Mouse (Mus musculus) adrenal gland, postnatal 14 days (tissue): ENCODE data around the gene Tigar. TPM values are rescaled to one million over a fixed set of nuclear protein-coding genes. Genes with fewer than 3 reads are reported as not detected.

ENCODE experiments used
- DNase-seq: peaks from one replicate; pipeline ENCODE4 v3.0.0; 2021; ENCODE audit warnings: mixed read lengths
- long read RNA-seq, 2 experiments: library from polyadenylated mRNA; stranded (forward); transcript quantifications; one replicate each; pipeline ENCODE4 v2.0.0; 2021
- total RNA-seq: library from RNA; stranded (reverse); gene quantifications from 2 replicates; pipeline ENCODE4 v1.2.3, GENCODE M21; 2021

Tigar gene
- total RNA-seq, result 15.4 and 18.3 TPM in 2 replicates
- long read RNA-seq, experiment 1, partial matches to known transcripts, result 0 of 17 reads
- long read RNA-seq, experiment 1, other reads (novel, unspliced or antisense), result 14 of 17 reads
- long read RNA-seq, experiment 2, transcript Tigar-201 (6 exons, 3,651 nt), result major isoform, 6 of 23 reads
- long read RNA-seq, experiment 2, partial matches to known transcripts, result 0 of 23 reads
- long read RNA-seq, experiment 2, other reads (novel, unspliced or antisense), result 17 of 23 reads

DNA sequence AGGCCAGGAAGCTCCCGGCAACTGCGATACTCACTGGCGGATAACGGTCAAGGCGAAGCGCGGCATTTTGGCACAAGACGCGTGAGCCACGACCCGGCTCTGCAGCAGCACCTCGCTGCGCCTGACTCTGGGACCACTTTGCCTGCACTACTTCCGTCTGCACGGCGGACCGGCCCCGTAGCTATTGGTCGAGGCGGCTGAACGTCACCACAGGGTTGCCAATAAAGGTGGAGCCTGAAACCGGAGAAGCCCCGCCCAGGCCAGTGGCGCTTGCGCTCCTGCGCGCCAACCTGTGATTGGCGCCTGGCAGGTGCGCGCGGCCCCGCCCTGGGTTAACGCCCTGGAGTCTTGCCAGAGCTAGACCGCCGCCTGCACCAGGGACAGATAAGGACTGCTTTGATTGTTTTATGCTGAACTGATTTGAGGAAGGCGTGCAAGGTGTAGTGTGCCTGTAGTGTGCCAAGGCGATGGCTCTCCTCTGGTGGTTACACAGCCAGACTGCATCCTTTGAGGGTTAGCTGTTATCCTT lies at the start of gene Tigar:
Gene Tigar, minus strand, starts transcription at position 156 of the 529 bp plus-strand sequence.
- peak; percentile 97 for DNase-seq

DNA sequence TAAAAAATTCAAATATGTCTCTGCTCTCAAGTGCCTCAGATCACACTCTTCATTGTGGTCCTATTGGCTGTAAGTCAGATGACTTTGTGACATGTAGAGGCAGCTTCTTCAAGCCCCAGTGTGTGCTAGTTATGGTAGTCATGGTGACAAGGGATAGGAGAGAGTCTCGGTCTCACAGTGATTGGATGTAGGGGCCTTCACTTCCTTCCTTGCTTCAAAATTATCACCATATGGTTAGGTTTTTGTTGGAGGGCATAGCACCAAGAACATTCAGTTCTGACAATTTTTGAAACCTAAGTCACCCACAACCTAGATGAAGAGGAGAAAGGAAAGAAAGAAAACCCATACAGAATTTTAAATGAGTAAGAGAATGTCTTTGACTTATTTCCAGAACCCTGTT lies 48.0 kb upstream of the Tigar start:
- DNase-seq, result no peak

DNA sequence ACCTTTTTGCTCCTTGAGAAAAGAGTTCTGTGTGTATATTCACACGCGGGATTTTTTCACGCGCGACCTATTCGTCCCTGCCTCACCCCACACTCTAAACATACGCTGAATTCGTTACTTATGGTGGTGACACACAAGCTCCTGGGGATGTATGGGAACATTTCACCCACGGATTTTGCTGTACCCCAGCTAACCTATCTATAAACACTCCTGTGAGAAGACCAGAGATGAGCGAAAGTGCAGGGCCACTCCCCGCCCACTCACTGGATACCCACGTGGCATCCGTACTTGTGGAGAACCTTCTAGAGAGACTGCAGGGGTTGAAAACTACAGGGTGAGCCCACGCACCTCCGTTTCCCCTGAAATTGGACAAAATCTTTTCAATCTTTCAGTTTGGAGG lies 46.1 kb upstream of the Tigar start:
- peak; percentile 32 for DNase-seq

DNA sequence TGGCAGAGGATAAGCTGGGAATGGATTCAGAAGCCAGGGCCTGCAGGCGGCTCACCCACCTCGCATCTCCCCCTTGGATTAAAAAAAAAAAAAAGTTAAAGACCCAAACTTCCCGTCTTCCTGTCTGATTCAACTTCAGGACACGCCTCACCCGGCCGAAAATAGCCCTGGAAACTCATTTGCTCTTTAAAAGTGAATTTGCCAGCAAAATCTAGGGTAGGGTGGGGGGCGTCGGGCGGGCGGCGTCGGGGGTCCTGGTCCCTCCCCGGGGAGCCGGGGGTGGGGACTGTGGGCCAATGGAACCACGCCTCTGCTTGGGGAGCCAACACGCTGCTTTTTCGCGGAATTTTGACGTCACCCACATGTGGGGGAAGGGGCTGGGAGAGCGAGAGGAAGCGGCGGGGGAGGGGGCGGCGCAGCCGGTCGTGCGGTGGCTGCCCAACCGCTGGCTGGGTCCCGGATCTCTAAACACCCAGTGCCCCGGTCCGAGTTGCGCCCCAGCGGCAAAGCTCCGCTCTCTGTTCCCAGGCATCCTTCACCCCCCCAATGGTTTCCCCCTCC lies 45.4 kb upstream of the Tigar start:
- peak; percentile 84 for DNase-seq

DNA sequence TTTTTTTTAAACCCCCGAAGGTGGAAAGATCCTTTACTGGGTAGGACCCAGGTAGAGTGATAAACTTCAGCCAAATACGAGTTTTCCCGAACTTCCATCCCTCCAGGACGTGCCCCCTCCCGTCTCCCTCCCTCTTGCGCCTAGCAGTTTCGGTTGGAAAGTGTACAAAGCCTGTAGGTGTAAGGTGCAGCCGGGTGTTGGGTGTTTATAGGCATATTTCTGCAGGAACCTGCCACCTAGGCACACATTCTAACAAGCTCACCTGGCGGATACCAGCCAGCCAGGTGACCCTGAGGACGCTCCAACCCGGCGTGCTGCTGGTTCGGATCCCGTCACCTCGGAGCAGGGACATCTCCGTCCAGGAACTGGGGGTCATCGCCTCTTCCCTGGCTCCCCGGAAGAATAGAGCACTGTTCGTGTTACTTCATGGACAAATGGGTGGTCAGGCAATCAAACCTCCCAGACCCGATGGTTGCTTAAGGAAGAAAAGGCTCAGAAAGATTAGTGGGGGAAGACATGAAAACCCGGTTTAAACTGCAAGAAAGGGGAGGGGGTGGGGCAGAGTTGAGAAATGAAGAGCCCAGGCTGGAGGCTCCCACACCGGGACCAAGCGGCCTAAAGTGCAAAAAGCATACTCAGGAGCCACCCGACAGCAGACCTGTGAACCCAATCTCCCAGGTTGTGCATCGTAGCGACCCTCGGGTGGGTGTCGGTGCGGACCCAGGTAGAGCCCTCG lies 44.8 kb upstream of the Tigar start:
- DNase-seq, result peak; percentile 30

DNA sequence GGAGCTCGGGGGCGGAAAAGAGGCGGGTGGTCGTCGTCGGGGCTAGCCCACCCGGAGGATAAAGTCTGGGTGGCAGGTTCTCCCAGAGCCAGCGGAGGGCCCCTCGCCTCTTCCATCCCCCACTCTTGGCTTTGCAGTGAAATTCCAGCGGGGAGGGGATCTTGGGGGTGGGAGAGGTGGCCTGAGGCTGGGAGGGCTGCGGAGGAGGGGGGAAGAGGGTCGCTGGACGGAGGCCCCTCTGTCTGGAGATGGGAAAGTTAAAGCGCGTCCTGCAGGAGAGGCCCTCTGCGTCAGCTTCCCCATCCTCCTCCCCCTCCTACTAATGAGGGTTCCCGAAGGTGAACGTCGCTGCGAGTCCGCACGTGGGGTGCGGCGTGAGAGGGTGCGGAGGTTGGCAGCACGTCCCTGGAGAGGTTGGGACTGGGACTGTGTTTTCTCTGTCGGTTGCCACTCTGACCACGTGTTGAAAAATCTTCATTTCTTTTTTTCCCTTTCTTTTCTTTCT lies 44.0 kb upstream of the Tigar start:
- peak; percentile 79 for DNase-seq

DNA sequence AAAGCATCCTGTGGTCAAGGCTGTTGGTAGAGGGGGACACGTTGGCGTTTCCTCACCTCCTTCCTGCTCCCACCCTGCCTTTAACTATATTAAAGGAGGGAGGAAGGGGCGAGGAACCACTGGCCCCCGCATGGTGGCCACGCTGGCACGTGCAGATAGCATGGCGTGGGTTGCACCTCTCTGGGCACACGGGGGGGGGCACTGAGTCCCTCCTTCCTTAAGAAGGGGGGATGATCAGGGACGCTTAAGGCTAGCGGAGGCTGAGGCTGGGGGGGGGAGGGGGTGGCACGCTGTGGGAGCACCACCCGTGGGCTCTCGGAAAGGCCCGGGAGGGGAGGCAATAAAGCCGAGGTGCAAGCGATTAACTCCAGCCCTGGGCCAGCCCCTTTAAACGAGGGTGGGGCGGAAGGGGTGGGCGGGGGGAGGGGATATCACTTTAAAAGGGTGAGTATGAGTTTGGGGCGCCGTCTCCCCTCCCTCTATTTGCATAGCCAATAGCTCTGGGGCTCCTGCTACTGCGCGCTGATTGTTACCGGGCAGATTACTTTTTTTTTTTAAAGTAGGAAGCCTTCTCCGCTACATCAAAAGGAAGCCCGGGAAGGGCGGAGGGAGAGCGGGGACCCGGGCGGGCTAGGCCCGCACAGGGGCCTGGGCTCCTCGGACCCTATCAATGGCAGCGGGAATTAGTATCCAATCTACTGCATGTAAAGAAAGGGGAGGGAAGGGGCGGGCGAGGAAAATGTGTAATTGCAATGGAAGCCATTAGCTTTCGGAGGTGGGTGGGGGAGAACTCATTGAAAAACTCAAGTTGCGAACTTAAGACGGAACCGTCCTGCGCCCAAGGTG lies 43.0 kb upstream of the Tigar start, which contains the start of gene Ccnd2:
Gene Ccnd2, minus strand, starts transcription at position 88 of the 846 bp plus-strand sequence.
- DNase-seq, result peak; percentile 83

DNA sequence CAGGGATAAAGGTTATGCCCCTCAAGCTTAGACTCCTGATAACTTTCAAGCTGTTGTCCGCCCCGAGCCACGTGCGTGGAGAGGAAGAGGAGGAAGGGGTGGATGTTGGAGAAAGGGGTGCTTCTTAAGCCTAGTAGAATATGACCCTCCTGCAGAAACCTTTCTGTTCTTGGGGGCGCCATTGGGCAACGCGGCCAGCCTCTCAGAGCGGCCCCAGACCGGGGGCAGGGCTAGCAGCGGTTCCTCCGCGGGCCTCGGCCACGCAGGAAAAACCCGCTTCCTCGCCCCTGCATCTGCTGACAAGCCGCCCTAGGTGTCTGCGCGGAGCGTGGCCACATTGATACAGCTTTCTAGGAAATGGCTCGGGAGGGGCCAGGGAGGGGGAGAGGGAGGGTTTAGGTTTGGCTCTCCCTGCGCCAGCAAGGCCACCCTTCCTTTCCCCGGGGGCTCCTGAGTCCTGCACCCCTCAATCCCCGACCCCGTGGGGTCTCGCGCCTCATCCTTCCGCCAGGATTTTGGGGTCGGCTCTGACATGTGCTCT lies 42.3 kb upstream of the Tigar start:
- peak; percentile 69 for DNase-seq

DNA sequence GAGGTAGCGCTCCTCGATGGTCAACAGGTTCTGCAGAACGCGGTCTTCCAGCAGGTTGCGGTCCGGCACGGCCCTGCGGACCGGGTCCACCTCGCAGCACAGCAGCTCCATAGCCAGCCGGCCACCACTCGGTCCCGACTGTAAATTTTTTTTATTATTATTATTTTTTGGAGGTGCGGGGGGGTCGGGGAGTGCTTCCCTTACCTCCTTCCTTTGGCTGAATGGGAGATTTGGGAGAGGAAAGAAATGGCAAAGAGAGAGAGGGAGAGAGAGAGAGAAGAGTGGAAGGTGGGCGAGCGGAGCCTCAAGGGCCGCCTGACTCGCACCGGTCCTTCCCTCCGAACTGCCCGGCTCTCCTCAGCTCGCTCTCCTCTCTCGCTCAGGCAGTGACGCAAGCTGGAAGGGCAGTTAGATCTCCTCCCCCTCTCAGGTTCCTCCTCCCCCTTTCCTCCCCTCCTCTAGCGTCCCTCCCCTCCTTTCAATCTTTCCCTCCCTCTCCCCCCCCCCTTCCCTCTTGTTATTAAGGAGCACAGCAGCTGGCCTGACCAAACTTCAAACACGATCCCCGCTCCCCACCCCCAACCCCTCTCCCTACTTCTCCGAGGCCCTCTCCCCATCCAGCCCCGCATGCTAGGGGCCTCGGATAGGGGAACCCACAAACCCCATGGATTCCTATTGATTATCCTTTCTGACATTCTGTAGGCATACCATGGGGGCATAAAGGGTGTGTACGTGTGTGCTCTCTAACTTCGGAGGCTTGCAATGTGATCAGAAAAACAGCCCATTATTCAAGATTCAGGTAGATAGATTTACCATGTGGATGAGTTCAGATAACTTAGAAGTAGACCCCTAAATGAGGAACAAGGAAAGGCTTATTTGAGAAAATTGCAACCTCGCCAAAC lies 41.6 kb upstream of the Tigar start:
- DNase-seq, result peak; percentile 89

DNA sequence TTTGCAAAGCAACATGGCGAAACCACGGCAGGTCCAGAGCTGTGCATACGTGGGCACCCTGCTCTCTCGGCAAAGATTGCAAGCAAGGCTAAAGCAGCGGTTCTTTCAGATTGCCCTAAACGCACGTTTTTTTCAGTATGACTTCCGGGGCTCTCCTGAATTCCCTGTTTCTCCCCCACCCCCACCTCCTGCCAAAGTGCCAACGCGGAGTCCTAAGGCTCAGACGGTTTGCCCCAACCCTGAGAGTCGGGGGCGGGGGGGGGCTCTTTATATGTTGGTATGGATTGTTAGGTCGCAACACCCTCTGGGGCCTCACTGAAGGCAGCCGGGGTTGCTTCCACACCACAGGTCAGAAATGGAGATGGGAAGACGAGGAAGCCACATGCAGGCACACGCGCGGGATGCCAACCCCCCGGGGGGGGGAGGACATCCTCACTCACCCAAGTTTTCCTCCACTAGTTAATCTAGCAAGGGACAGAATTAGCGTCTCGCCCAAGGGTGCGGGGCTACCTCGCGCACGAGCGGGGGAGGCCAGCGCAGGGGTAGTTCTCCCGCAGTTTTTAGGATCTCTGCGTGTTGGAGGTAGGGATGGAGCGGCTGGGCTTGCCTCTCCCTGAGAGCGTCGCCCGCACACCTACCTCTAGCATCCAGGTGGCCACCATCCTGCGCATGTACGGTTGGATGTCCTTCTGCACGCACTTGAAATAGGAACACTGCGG lies 40.7 kb upstream of the Tigar start:
- DNase-seq, result peak; percentile 68

DNA sequence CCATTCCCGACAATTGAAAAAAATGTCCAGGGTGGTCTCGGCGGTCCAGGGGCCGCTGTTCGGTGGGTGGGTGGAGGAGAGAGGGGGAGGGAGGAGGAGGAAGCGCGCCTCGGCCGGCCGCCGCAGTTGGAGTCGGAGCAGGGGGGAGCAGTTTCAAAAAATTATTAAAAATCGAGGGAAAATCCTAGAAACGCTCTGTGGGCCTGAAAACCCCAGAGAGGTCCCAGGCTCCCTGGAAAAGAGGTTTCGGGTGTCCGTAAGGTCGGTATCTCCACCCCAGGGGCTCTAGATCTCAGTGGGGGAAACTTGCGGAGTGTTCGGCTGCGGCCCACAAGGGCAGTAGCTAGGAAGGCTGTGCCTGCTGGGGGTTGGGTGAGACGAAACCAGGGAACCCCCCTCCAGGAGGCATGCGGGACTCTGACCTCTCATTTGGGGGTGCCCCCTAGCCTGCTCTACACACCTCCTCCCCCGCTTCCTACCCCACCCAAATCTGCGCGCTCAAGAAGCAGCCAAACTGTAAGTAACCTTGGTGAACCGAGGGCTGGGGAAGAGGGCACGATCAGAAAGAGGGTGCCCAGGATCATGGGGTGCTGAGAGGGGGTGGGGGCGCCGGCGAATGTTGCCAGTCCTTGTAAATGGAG lies 40.1 kb upstream of the Tigar start:
- DNase-seq, result peak; percentile 67

DNA sequence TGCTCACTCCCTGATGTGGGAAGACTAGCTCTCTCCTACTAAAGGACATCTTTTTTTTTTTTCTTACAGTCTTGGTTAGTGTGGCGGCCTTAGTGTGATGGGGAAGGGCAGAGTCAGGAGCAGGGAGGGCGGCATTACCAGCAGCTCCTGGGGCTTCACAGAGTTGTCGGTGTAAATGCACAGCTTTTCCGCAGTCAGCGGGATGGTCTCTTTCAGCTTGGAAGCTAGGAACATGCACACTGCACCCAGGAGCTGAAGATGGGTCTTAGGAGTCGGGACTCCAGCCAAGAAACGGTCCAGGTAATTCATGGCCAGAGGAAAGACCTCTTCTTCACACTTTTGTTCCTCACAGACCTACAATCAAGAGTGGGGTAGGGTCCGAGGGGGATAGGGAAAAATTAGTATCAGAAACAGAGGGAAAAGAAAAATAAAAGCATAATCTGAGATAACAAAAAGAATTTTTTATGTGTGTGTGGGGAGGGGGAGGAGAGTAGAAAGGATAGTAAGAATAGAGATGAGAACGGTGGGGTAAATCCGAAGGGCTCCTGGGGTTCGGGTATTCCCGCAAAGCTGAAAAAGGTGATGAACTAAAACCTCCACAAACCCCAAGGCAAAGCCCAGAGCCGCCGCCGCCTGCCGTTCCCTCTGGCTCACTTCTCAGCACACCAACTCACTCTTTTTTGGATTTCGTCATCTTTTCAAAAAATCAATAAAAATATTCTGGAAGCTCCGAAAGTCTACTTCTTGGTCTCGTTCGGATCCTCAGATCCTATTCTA lies 39.4 kb upstream of the Tigar start:
- DNase-seq, result peak; percentile 66

DNA sequence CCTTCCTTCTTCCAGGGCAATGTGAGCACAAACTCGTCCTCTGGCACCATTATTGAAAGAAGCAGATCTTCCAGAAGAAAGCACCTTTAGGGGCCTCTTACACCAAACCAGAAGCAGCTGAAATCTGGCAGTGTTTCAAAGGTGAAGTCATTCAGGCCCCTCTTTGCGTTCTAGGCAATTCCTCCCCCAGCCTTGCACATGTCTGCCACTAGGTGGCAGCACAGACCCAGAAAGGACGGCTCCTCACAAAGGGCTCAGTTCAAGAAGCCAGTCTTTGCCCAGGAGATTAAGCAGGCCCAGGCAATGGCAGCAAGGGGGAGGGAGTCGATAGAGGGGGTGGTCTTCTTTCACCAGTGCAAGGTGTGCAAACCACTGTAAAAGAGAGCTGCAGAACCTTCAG lies 38.3 kb upstream of the Tigar start:
- peak; percentile 93 for DNase-seq

DNA sequence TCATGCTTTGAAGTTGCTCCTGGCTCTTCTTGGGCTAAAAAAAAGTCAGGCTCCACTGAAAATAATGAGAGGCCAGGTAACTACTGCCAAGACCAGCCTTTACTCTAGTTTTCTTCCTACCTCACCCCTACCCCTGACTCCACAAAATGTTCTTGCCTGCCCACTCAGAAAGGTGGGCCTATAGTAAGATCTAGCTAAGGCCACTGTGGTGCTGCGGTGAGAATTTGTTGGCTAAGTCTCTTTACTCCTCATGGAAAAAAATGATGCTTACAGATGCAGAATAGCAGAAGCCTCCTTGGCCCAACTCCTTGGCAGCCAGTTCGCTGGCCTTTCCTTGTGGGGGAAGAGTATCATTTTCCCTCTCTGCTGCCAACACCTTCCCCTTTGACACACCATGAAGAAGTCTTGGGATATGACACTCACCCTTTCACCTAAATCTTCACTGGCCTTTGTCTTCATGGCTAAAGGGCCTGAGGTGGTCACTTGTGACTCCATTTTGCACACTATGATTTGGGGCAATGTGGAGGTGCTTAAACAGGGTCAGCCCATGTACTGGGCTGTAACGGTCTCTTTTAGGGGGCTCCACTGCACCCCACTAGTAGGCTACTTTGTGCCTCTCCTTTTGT lies 37.1 kb upstream of the Tigar start:
- no peak for DNase-seq

DNA sequence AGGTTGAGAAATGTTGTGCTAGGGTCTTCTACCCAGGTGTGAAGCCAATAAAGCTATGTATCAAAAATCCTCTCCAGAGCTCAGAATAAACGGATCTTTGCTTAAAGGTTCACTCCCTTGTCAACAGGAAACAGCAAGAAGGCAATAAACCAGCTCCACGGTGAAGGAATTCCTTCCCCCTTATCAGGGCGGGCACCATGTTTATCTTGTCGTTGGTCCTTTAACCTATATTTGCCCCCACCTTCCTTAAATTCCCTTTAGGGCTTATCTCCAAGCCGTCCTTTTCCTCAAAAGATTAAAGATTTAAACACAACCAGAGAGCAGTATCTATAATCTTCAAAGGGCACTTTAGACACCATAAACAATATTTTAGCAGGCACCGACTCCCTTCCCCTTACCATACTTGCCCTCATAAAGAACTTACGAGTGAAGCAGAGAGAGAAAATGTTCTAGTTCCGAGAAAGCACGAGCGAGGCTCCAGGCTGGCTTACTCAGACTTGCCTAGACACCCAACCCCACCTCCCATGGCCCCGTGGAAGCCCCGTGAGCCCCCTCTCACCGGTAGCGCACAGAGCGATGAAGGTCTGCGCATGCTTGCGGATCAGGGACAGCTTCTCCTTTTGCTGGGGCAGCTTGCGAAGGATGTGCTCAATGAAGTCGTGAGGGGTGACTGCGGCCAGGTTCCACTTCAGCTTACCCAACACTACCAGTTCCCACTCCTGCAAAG lies 36.3 kb upstream of the Tigar start:
- DNase-seq, result no peak

DNA sequence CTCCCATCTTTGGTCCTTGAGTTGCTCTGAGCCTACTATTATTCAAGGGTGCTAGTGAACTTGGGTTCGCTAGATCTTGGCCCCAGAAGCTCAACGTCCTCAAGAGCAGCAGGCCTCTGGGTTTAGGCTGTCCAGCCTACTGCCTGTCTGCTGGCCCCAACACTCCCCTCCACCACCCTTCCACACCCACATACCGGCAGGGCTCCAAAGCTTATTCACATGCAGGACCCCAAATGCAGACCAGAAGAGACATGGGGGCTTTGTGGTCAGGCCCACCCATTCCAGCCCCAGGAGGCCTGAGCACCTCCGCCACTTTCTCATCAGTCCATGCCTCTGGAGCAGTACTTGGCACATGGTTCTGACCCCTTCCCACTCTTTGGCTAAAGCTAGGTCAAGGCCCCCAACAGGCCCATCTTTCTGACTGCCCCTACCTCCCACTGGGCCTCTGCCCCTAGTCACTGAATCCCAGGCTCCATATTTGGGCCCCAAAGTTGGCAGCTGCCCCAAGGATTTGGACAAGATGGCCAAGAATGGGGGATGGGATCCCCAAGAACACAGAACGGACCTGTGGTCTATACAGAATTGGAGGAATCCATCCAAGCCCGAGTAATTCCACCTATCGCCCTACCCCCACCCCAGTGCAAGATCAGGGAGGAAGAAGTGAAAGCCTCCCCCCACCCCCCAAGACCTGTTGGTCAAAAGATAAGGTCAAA lies 34.4 kb upstream of the Tigar start:
- DNase-seq, result no peak

DNA sequence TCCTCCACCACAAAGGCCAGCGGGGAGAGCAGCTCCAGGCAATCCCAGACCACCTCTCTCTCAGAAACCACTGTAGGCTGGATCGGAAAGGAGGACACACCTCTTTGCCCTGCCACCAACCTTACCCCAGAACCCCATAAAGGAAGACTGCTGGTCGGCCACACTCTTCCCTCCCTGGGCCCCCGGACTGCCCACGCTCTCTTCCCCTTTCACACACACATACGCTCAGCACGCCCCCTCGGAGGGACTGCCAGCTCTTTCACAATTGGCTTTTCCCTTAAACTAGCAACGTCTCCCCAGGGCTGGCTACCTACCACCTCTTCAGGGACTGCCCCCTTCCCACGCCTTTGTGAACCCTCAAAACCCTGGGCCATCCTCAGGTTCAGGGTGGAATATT lies 33.8 kb upstream of the Tigar start:
- no peak for DNase-seq
